Mouse (Mus musculus): ENCODE results near the gene Mast3. TPM values are rescaled to one million over a fixed set of nuclear protein-coding genes. Genes with fewer than 3 reads are reported as not detected.

The Mast3 gene
- 12.9 and 18.1 TPM in 2 replicates for polyA plus RNA-seq (2015; fragmentation: Nextera tagmentation; extraction: Ambion mirVana)

DNA sequence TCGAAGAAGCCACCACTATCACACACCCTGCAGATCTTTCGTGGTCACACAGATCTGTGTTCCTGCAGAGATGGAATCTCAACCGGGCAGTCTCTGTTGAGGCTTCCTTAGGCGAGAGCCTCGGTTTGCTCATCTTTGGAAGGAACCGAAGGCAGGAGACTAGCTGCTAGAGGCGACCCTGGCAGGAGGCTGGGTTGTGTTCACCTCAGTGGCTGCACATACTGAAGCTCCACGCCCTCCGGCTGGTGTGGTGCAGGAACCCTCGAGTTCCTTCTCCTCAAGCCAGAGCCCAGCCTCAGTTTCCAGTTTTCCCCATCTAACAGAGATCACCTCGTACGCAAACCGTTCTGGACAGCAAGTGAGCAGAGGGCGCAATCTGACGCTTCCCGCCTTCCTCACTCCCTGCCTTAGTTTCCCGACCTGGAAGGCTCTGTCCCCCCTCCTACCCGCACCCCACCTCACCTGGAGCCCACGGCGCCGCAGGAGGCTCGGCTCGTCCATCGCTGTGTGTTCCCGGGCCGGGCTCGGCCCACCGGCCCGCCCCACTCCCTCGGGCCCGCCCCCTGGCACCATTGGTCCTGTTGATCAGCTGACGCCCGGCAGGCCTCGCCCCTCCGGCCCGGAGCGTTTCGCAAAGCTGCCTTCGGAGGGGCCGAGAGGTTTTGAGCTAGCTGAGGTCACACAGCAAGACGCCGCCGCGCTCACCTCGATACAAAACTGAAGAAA, at the start of gene Mast3:
Gene Mast3, minus strand, starts transcription at position 574 of the 726 bp plus-strand sequence.
- H3K9me3 ChIP-seq (replicated peaks) = no peaks in the 10 kb centered on the region
- peaks cover 22% of the 10 kb centered on the region for H3K4me1 ChIP-seq
- H3K4me3 ChIP-seq (replicated peaks) = peak within 1 kb of the TSS; percentile 61
- ATAC-seq (replicated peaks; ENCODE audit: low FRiP score) = peak; percentile 91
- H3K36me3 ChIP-seq = no peaks in the 10 kb centered on the region
- H3K9ac ChIP-seq = peak within 1 kb of the TSS; percentile 45
- peak within 1 kb of the TSS; percentile 96 for H3K4me2 ChIP-seq
- peaks cover 60% of the 10 kb centered on the region for H3K27me3 ChIP-seq
- no peak within 1 kb of the TSS; the same call in 1 of the 2 replicates for H3K27ac ChIP-seq
- 1% methylated on average over 45 of the region's 45 CpGs for WGBS

DNA sequence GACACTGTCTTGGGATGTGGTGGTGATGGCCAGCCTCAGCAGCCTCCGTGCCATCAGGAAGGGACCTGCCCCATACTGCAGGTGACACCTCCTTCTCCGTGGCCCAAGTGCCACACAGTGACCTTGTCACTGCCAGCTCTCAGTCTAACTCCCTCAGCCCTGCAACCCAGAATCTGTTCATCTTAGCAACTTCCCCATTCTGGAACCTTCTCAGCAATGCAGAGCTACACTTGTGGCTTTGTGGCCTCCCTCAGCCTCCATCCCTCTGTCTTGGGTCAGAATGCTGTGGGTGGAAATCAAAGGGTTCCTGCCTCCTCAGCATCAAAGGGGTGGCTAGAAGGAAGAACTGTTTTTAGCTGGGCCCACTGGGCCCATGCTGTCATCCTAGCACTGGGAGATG, 49.0 kb upstream of the Mast3 start:
- WGBS = 68% methylated on average over 2 of the region's 2 CpGs
- no peaks in the 10 kb centered on the region; the same call in none of the 2 replicates for H3K27me3 ChIP-seq

DNA sequence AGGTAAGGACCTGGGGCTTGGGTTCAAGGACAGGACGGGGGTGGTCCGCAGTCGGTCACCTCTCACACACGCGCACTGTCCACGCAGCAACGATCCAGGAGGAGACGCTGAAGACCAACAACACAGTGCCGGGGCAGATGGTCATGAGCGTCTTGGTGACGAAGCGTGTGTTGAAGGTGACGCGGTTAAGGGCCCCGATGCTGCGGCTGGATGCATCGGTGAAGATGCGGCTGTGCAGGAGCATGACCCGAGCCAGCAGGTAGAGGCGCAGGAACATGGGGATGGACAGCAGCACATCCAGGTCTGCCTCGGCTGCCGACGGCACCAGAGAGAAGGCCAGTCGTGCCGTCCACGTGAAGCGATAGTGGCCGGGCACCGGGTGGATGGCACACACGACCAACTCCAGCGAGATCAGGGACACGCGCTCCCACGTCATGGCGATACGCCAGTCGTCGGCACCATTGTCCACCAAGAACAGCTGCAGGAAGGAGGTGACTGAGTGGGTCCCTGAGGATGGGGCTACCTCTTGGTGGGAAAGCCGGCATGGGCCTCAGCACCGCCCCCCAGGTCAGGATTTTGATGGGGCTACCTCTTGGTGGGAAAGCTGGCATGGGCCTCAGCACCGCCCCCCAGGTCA, 47.9 kb upstream of the Mast3 start:
- ATAC-seq (replicated peaks; ENCODE audit: low FRiP score) = no peak
- no peaks in the 10 kb centered on the region; the same call in none of the 2 replicates for H3K27me3 ChIP-seq
- no peak overlapping the region for H3K4me2 ChIP-seq
- H3K9ac ChIP-seq = no peak overlapping the region
- peaks cover 23% of the 10 kb centered on the region for H3K4me1 ChIP-seq
- H3K9me3 ChIP-seq (replicated peaks) = no peaks in the 10 kb centered on the region
- no peaks in the 10 kb centered on the region for H3K36me3 ChIP-seq
- H3K27ac ChIP-seq = no peak overlapping the region
- no peak overlapping the region for H3K4me3 ChIP-seq (replicated peaks)
- 90% methylated on average over 41 of the region's 41 CpGs for WGBS

More for the DNA sequence above, 49.0 kb upstream of the Mast3 start:
- H3K9me3 ChIP-seq (replicated peaks) = no peaks in the 10 kb centered on the region
- ATAC-seq (replicated peaks; ENCODE audit: low FRiP score) = no peak
- H3K4me1 ChIP-seq = peaks cover 33% of the 10 kb centered on the region
- H3K4me3 ChIP-seq (replicated peaks) = no peak overlapping the region
- H3K9ac ChIP-seq = no peak overlapping the region
- no peak overlapping the region for H3K27ac ChIP-seq
- H3K36me3 ChIP-seq = no peaks in the 10 kb centered on the region
- H3K4me2 ChIP-seq = no peak overlapping the region

DNA sequence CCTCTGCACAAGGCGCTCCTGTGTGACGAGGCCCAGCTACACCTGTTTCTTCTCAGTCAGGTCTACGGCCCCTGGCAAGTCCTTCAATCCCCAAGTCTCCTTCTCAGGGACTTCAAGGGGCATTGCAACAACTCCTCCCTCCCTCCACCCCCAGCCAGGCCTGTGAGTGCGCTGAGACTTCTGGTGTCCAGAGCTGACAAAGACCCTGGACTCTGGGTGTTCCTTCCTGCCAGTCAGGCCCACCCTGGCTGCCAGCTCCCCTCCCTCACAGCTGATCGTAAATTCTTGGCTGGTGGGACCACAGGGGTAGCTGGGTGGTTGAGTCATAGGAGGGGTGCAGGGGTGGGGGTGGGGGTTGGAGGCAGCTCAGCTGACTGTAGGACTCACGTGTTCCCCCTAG, 47.0 kb upstream of the Mast3 start:
- Histone ChIP-seq H3K9ac (no peak overlapping the region), H3K9me3 (replicated peaks) (no peaks in the 10 kb centered on the region), H3K4me1 (peaks cover 14% of the 10 kb centered on the region), H3K36me3 (no peaks in the 10 kb centered on the region), H3K27me3 (no peaks in the 10 kb centered on the region; the same call in none of the 2 replicates), H3K27ac (no peak overlapping the region), H3K4me2 (no peak overlapping the region), H3K4me3 (replicated peaks) (no peak overlapping the region)
- WGBS = 39% methylated on average over 6 of the region's 6 CpGs
- ATAC-seq (replicated peaks; ENCODE audit: low FRiP score) = 0 out of 2 replicates have a peak, but pooled peaks have one; percentile 8

DNA sequence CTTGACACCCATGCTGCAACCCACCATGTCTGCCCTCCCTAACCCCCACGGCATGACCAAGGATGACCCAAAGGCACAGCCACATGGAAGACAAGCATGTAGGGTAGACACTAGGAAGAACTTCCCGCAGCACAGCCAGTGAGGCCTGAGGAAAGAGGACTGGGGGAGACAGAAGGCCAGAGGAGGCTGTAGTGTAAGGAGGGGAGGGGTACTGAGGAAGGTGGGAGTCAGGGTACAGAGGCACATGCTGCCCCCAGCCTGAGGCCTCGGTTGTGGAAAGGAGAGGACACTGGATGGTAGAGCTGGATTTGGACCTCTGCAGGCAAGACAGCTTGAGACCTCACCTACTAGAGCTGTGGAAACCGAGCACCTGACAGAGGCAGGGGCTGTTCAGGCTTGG, 46.1 kb upstream of the Mast3 start:
- no peak for ATAC-seq (replicated peaks; ENCODE audit: low FRiP score)
- Histone ChIP-seq H3K4me3 (replicated peaks) (no peak overlapping the region), H3K9me3 (replicated peaks) (no peaks in the 10 kb centered on the region), H3K27ac (no peak overlapping the region), H3K9ac (no peak overlapping the region), H3K4me2 (no peak overlapping the region), H3K36me3 (no peaks in the 10 kb centered on the region), H3K4me1 (peaks cover 8% of the 10 kb centered on the region; the same call in 1 of the 2 replicates), H3K27me3 (no peaks in the 10 kb centered on the region; the same call in 1 of the 2 replicates)
- WGBS = 80% methylated on average over 4 of the region's 4 CpGs

DNA sequence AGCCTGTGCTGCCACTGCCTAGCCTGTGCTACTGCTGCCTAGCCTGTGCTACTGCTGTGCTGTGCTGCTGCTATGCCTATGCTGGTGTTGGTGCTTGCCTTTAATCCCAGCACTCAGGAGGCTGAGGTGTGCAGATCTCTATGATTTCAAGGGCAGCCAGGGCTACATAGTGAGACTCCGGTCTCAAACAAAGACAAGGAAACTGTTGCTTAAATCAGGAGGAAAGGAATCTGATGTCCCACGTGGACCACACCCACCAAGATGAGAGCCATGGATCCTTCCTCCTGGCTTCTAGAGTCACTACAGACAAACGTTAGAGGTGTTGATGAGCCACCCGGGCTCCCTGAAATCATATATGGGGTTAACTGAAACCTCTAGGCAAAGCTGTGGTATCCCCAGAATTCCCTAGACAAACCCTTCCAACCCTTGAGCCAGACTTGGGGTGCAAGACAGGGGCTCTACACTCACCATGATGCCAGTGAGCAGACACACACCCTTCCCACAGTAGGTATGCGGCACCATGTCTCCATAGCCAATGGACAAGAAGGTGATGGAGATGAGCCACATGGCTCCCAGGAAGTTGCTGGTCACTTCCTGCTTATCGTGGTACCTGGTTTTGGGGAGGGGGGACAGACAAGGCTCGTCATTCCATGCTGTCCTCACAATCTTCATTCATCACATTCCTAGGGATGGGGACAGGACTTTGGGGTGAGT, 45.4 kb upstream of the Mast3 start:
- no peak overlapping the region for H3K4me3 ChIP-seq (replicated peaks)
- H3K4me2 ChIP-seq = no peak overlapping the region
- H3K4me1 ChIP-seq = peaks cover 8% of the 10 kb centered on the region; the same call in 1 of the 2 replicates
- 82% methylated on average over 7 of the region's 7 CpGs for WGBS
- H3K9ac ChIP-seq = no peak overlapping the region
- H3K36me3 ChIP-seq = no peaks in the 10 kb centered on the region
- ATAC-seq (replicated peaks; ENCODE audit: low FRiP score) = no peak
- H3K27me3 ChIP-seq = no peaks in the 10 kb centered on the region
- H3K27ac ChIP-seq = no peak overlapping the region
- no peaks in the 10 kb centered on the region for H3K9me3 ChIP-seq (replicated peaks)

DNA sequence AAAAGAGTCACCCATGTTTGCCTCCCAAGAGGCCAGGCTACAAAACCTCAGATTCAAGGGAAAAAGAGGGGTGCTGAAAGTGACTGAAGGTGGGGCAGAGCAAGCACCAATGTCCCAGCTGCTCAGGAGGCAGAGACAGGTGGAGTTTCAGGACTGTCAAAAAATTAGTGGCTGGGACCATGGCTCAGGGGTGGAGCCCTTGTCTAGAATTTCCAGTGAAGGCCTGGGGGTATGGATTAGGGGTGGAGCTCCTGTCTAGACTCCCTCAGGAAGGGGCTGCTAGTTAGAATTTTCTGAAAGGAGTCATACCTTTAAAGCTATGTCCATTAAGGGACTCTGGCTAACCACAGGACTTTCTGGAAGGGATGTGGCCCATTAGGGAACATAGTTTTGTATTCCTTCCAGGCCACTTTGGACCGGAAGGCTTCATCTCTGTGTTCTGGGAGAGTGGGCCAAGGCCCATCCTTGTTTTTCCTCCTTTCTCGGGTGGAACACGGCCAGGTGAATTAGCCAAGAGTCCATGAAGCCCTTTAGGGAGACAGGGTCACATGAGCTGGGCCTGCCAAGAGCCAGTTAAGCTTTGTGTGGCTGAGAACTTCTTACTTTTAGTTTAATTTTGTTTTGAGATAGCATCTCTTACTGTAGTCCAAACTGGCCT, 44.6 kb upstream of the Mast3 start:
- Histone ChIP-seq H3K27ac (no peak overlapping the region), H3K4me1 (peaks cover 8% of the 10 kb centered on the region; the same call in 1 of the 2 replicates), H3K4me2 (no peak overlapping the region), H3K27me3 (no peaks in the 10 kb centered on the region), H3K9me3 (replicated peaks) (no peaks in the 10 kb centered on the region), H3K4me3 (replicated peaks) (no peak overlapping the region), H3K36me3 (no peaks in the 10 kb centered on the region), H3K9ac (no peak overlapping the region)
- ATAC-seq (replicated peaks; ENCODE audit: low FRiP score) = no peak
- 80% methylated on average over 3 of the region's 3 CpGs for WGBS

DNA sequence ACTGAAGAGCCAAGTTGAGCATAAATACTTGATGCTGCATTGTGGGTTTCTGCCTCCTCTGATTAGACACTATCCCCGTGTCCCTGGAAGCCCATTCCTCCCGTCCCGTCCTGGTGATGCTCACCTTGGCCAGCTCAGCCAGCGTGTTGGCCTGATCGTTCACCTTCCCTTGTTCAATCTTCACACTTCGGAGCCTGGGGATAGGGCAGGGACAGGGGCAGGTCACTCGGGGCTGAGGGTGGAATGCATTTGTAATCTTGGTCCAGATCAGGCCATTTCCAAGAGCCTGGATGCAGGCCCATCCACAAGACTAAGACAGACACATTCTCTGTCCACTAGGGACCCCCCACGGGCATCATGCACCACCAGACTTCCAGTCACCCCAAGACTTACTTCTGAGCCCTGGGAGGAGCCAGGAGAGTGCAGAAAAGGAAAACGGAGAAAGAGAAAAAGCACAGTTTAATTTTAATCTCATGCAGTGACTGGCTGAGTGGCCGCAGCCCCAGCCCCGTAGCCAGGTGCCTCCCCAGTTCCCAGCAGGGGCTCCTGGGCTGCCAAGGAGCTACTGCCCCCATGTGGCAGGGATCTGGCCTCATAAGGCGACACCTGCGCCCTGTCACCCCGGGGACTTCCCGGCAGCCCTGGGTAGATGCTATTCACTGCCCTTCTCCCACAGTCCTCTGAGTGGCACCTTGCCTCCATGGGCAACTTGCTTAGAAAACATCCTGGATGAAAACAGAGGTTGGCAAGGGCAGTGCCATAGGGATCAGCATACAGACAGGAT, 41.7 kb upstream of the Mast3 start:
- 51% methylated on average over 15 of the region's 15 CpGs for WGBS
- no peak overlapping the region for H3K4me2 ChIP-seq
- H3K4me3 ChIP-seq (replicated peaks) = no peak overlapping the region
- H3K4me1 ChIP-seq = peaks cover 2% of the 10 kb centered on the region
- H3K27me3 ChIP-seq = 0 out of 2 replicates have a peak, but pooled peaks cover 3% of the 10 kb centered on the region
- ATAC-seq (replicated peaks; ENCODE audit: low FRiP score) = no peak
- no peaks in the 10 kb centered on the region for H3K36me3 ChIP-seq
- H3K9me3 ChIP-seq (replicated peaks) = no peaks in the 10 kb centered on the region
- no peak overlapping the region for H3K9ac ChIP-seq
- no peak overlapping the region for H3K27ac ChIP-seq

DNA sequence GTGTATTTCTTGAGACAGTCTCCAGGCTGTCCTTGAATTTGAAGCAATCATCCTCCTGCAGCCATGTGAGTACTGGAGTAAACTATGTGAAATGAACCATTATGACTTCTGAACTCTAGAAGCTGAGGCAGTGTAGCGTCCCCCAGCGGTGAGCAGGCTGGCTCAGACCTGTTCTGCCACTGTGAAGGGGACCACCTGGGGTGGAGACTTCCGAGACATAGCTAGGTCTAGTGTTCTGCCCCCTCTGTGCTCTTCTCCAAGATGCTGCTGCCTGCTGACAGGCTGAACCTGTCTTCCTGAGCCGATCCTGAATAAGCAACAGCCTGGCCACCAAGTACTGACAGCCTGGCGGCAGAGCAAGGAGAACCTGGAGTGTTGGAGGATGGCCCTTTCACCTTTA, 40.3 kb upstream of the Mast3 start:
- 44% methylated on average over 5 of the region's 5 CpGs for WGBS
- Histone ChIP-seq H3K4me2 (no peak overlapping the region), H3K36me3 (no peaks in the 10 kb centered on the region), H3K4me3 (replicated peaks) (no peak overlapping the region), H3K27me3 (0 out of 2 replicates have a peak, but pooled peaks cover 3% of the 10 kb centered on the region), H3K9ac (no peak overlapping the region), H3K27ac (no peak overlapping the region), H3K9me3 (replicated peaks) (no peaks in the 10 kb centered on the region), H3K4me1 (peaks cover 16% of the 10 kb centered on the region)
- no peak for ATAC-seq (replicated peaks; ENCODE audit: low FRiP score)

DNA sequence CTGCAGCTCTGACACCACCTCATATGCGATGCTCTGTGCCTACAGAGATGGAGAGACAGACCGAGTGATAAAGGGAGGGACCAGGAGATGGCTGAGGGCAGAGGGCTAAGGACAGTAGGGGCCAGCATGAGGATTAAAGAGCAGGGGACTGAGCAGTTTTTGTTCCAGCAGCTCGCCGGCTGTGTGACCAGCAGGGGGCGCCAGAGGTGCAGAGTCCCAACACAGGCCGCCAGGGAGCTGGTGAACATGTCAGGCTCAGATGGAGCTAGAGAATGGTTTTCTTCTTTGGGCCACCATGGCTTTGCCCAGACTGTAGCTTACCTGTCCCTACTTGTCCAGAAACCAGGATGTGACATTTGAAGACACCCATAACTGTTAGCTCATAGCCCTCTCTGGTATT, 39.7 kb upstream of the Mast3 start:
- H3K27ac ChIP-seq = no peak overlapping the region
- 0% methylated on average over 6 of the region's 6 CpGs for WGBS
- no peaks in the 10 kb centered on the region for H3K36me3 ChIP-seq
- H3K4me1 ChIP-seq = peaks cover 19% of the 10 kb centered on the region
- H3K4me2 ChIP-seq = no peak overlapping the region
- no peak for ATAC-seq (replicated peaks; ENCODE audit: low FRiP score)
- H3K9me3 ChIP-seq (replicated peaks) = no peaks in the 10 kb centered on the region
- H3K9ac ChIP-seq = no peak overlapping the region
- 0 out of 2 replicates have a peak, but pooled peaks cover 3% of the 10 kb centered on the region for H3K27me3 ChIP-seq
- H3K4me3 ChIP-seq (replicated peaks) = no peak overlapping the region

DNA sequence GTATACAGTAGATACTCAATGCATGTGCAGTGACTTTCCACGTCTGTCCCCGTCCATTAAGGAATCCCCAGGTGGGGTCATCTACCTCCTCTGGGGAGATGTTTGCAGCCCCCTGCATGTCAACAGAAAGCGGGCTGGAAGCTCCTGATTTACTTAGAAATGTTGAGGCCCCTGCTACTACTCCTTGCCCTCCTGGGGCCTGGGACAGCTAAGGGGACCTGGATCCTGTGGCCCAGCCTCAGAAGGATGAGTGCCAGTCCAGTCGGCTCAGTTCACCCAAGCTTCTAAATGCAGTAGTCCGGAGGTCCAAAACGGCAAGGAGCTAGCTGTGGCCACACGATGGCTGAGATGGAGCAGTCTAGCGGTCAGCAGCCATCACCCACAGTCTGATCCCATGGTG, 39.1 kb upstream of the Mast3 start:
- no peaks in the 10 kb centered on the region for H3K9me3 ChIP-seq (replicated peaks)
- peaks cover 20% of the 10 kb centered on the region for H3K4me1 ChIP-seq
- 87% methylated on average over 8 of the region's 8 CpGs for WGBS
- H3K4me3 ChIP-seq (replicated peaks) = no peak overlapping the region
- no peak overlapping the region for H3K4me2 ChIP-seq
- H3K27ac ChIP-seq = no peak overlapping the region
- H3K36me3 ChIP-seq = no peaks in the 10 kb centered on the region
- H3K9ac ChIP-seq = no peak overlapping the region
- no peak for ATAC-seq (replicated peaks; ENCODE audit: low FRiP score)
- H3K27me3 ChIP-seq = 0 out of 2 replicates have a peak, but pooled peaks cover 3% of the 10 kb centered on the region

Measured in kidney, embryonic 15.5 days (tissue).